17 mouse cellular contexts compared by ENCODE assay signal in the genomic region with DNA sequence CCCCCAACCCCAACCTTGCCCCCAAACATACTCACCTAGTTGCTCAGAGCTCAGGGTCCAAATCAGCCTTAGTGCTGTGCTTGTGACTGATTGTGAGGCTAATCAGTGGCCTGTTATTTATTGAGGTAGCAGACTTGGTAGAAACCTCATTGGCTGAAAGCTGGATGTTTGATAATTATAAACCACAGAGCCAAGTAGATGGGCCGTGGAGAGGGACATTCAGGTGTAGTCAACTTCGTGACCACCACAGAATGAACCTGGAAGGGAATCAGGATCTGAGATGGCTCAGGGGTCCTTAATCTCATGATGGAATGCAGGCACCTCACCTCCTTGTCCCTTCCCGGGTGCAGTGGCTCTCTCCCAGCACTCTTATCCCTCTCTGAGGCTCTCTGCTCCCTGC. TPM values are rescaled to one million over a fixed set of nuclear protein-coding genes. Genes with fewer than 3 reads are reported as not detected.
"Had no signal": no experiment of that assay in that cellular context is flagged by ENCODE, and none has a peak within 500 bp of the region (broad histone marks: within the 10 kb centered on the region; RNA-seq: fewer than 3 reads in every experiment).

No protein-coding gene starts in this region.

RNA-seq across cellular contexts. Expression of a gene that starts 11.0 kb away (rescaled TPM):
- polyA plus RNA-seq: embryonic facial prominence, embryonic 10.5 days; embryonic facial prominence, embryonic 11.5 days; embryonic facial prominence, embryonic 12.5 days; embryonic facial prominence, embryonic 13.5 days; embryonic facial prominence, embryonic 14.5 days; embryonic facial prominence, embryonic 15.5 days; erythroblast, embryonic 14.5 days; forebrain, embryonic 10.5 days; forebrain, embryonic 11.5 days; forebrain, embryonic 12.5 days; forebrain, embryonic 13.5 days; forebrain, embryonic 14.5 days; forebrain, embryonic 15.5 days; forebrain, embryonic 16.5 days; forebrain, postnatal 0 days; gonadal fat pad, adult 2 months had no signal

RNA-seq across cellular contexts. Expression of a gene that starts 11.0 kb away (rescaled TPM):
- polyA plus RNA-seq: embryonic facial prominence, embryonic 10.5 days; embryonic facial prominence, embryonic 11.5 days; embryonic facial prominence, embryonic 12.5 days; embryonic facial prominence, embryonic 13.5 days; embryonic facial prominence, embryonic 14.5 days; embryonic facial prominence, embryonic 15.5 days; erythroblast, embryonic 14.5 days; forebrain, embryonic 10.5 days; forebrain, embryonic 11.5 days; forebrain, embryonic 12.5 days; forebrain, embryonic 13.5 days; forebrain, embryonic 14.5 days; forebrain, embryonic 15.5 days; forebrain, embryonic 16.5 days; gonadal fat pad, adult 2 months; heart, adult 2 months had no signal

RNA-seq across cellular contexts. Expression of a gene that starts 22.1 kb away (rescaled TPM):
- polyA plus RNA-seq: embryonic facial prominence, embryonic 10.5 days; embryonic facial prominence, embryonic 11.5 days; embryonic facial prominence, embryonic 12.5 days; embryonic facial prominence, embryonic 13.5 days; embryonic facial prominence, embryonic 14.5 days; embryonic facial prominence, embryonic 15.5 days; erythroblast, embryonic 14.5 days; forebrain, embryonic 10.5 days; forebrain, embryonic 11.5 days; forebrain, embryonic 12.5 days; forebrain, embryonic 13.5 days; forebrain, embryonic 14.5 days; forebrain, embryonic 15.5 days; forebrain, embryonic 16.5 days; heart, adult 2 months had no signal

RNA-seq across cellular contexts. Expression of a gene that starts 44.2 kb away (rescaled TPM):
- polyA plus RNA-seq: embryonic facial prominence, embryonic 11.5 days; embryonic facial prominence, embryonic 13.5 days; embryonic facial prominence, embryonic 14.5 days; embryonic facial prominence, embryonic 15.5 days; erythroblast, embryonic 14.5 days; forebrain, embryonic 14.5 days had no signal

RNA-seq across cellular contexts. Expression of a gene that starts 59.2 kb away (rescaled TPM):
- polyA plus RNA-seq: embryonic facial prominence, embryonic 10.5 days; embryonic facial prominence, embryonic 11.5 days; embryonic facial prominence, embryonic 12.5 days; embryonic facial prominence, embryonic 13.5 days; embryonic facial prominence, embryonic 14.5 days; erythroblast, embryonic 14.5 days; forebrain, embryonic 10.5 days; forebrain, embryonic 11.5 days; forebrain, embryonic 12.5 days; forebrain, embryonic 13.5 days; forebrain, embryonic 14.5 days; forebrain, embryonic 15.5 days; forebrain, embryonic 16.5 days; forebrain, postnatal 0 days; heart, adult 2 months had no signal
